Mouse (Mus musculus): ENCODE results near the gene Pir. TPM values are rescaled to one million over a fixed set of nuclear protein-coding genes. Genes with fewer than 3 reads are reported as not detected.

Gene Pir
- 2.6 and 3.1 TPM in 2 replicates for polyA plus RNA-seq (2012; rRNA removed)
- polyA plus RNA-seq (2014; fragmentation: Nextera tagmentation; extraction: Ambion mirVana), result 4.7 and 5.9 TPM in 2 replicates

DNA sequence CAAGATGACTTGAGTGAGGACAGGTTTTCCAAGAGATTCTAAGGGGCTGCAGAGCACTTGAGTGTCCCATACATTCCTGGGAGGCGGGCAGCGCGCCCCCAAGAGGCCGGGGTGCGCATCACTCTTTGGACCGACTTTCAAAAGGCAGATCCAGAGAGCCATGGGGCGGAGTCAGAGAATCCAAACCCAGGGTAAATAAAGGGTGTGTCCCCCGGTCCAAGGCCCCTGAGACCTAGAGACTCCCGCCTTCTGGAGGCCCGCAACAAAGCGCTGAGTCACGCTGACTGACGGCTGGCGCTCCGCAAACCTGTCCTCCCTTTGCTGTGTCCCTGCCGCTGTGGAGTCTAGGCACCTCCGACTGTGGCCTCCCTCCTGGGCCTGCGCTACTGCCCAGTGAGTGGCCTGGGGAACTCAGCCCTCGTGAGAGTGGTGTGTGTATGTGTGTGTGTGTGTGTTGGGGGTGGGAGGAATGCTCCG is at the start of gene Pir:
Gene Pir (plus strand): TSS at position 87 of the 477 bp plus-strand sequence.
- peak; percentile 63 for ATAC-seq (ENCODE audit: low FRiP score, low read depth)
- TF ChIP-seq POLR2A (IDR thresholded peaks at IDR 0.05; ENCODE audit: borderline replicate concordance, extremely low read depth, insufficient read depth, insufficient read length), result no peak
- 12% methylated on average over 19 of the region's 20 CpGs for WGBS

DNA sequence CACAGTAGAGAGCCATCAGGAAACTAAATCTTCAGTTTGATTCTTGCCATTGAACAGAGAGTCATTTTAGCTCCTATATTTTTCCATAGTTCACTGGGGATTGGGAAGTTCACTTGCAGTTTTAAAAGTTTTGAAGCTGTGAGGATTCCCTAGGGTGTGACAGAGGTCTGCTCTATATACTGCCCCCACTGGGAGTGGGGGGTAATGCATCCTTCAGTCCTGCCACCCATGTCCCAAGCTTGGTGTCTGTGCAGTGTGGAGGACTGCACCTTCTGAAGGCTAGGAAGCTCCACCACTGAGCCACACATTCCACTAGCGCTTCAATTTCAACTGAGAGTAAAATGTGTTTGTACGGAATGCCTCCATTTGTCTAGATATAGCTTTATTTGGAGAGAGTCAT is 47.2 kb upstream of the Pir start:
- Histone ChIP-seq H3K27ac (replicated peaks; ENCODE audit: low read depth, low read length) (no peak overlapping the region), H3K9me3 (ENCODE audit: control insufficient read depth, low read length) (no peaks in the 10 kb centered on the region), H3K36me3 (ENCODE audit: control insufficient read depth, insufficient read depth, low read length) (no peaks in the 10 kb centered on the region), H3K27me3 (ENCODE audit: control insufficient read depth, insufficient read depth, low read length) (no peaks in the 10 kb centered on the region), H3K4me1 (ENCODE audit: control insufficient read depth, insufficient read depth, low read length) (no peaks in the 10 kb centered on the region), H3K9ac (ENCODE audit: low read depth, low read length, severe bottlenecking) (no peak overlapping the region), H3K4me3 (replicated peaks; ENCODE audit: low read length) (no peak overlapping the region), H3K4me2 (replicated peaks; ENCODE audit: low read depth, low read length, severe bottlenecking) (no peak overlapping the region)
- DNase-seq (ENCODE audit: low spot score) (no peak), ATAC-seq (ENCODE audit: low FRiP score, low read depth) (no peak)
- no peak for TF ChIP-seq POLR2A (IDR thresholded peaks at IDR 0.05; ENCODE audit: borderline replicate concordance, extremely low read depth, insufficient read depth, insufficient read length)
- 75% methylated on average over 2 of the region's 2 CpGs for WGBS

More for the DNA sequence above, at the start of gene Pir:
- DNase-seq (ENCODE audit: low spot score), result peak; percentile 28
- Histone ChIP-seq H3K4me2 (replicated peaks; ENCODE audit: low read depth, low read length, severe bottlenecking) (peak within 1 kb of the TSS; percentile 51), H3K9ac (ENCODE audit: low read depth, low read length, severe bottlenecking) (peak within 1 kb of the TSS; percentile 45), H3K4me3 (replicated peaks; ENCODE audit: low read length) (peak within 1 kb of the TSS; percentile 33), H3K27me3 (ENCODE audit: control insufficient read depth, insufficient read depth, low read length) (peaks cover 4% of the 10 kb centered on the region; the same call in 1 of the 2 replicates), H3K27ac (replicated peaks; ENCODE audit: low read depth, low read length) (no peak within 1 kb of the TSS), H3K36me3 (ENCODE audit: control insufficient read depth, insufficient read depth, low read length) (no peaks in the 10 kb centered on the region), H3K4me1 (ENCODE audit: control insufficient read depth, insufficient read depth, low read length) (no peaks in the 10 kb centered on the region), H3K9me3 (ENCODE audit: control insufficient read depth, low read length) (no peaks in the 10 kb centered on the region)

DNA sequence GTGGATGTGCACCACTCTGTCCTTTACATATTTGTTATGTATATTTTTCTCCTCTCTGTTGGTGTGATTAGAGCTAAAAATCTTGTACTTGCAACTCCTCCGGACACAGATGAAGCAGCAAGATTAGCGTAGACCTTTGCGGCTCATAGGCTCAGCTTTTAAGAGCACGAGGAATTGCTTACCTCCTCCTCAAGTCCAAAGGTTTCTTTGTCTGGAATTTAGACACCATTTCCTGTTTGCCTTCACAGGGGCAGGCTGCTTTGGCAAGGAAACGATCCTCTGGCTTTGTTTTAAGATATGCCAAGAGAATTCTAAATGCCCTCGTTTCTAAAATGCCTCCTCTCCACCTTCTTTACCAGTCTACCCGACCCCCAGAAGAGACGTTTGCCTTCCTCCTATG is 35.8 kb upstream of the Pir start:
- Histone ChIP-seq H3K4me3 (replicated peaks; ENCODE audit: low read length) (no peak overlapping the region), H3K9ac (ENCODE audit: low read depth, low read length, severe bottlenecking) (no peak overlapping the region), H3K36me3 (ENCODE audit: control insufficient read depth, insufficient read depth, low read length) (no peaks in the 10 kb centered on the region), H3K27ac (replicated peaks; ENCODE audit: low read depth, low read length) (no peak overlapping the region), H3K4me1 (ENCODE audit: control insufficient read depth, insufficient read depth, low read length) (no peaks in the 10 kb centered on the region), H3K27me3 (ENCODE audit: control insufficient read depth, insufficient read depth, low read length) (no peaks in the 10 kb centered on the region), H3K9me3 (ENCODE audit: control insufficient read depth, low read length) (no peaks in the 10 kb centered on the region), H3K4me2 (replicated peaks; ENCODE audit: low read depth, low read length, severe bottlenecking) (no peak overlapping the region)
- 50% methylated on average over 8 of the region's 8 CpGs for WGBS
- no peak for ATAC-seq (ENCODE audit: low FRiP score, low read depth)
- no peak for TF ChIP-seq POLR2A (IDR thresholded peaks at IDR 0.05; ENCODE audit: borderline replicate concordance, extremely low read depth, insufficient read depth, insufficient read length)
- no peak for DNase-seq (ENCODE audit: low spot score)

GRCm38 (mm10) chrX:164245714-164246113 is 23.5 kb upstream of the Pir start:
- WGBS, result 25% methylated on average over 5 of the region's 5 CpGs
- Histone ChIP-seq H3K36me3 (ENCODE audit: control insufficient read depth, insufficient read depth, low read length) (no peaks in the 10 kb centered on the region), H3K9ac (ENCODE audit: low read depth, low read length, severe bottlenecking) (no peak overlapping the region), H3K9me3 (ENCODE audit: control insufficient read depth, low read length) (no peaks in the 10 kb centered on the region), H3K4me1 (ENCODE audit: control insufficient read depth, insufficient read depth, low read length) (no peaks in the 10 kb centered on the region; the same call in 1 of the 2 replicates), H3K27ac (replicated peaks; ENCODE audit: low read depth, low read length) (no peak overlapping the region), H3K27me3 (ENCODE audit: control insufficient read depth, insufficient read depth, low read length) (no peaks in the 10 kb centered on the region), H3K4me2 (replicated peaks; ENCODE audit: low read depth, low read length, severe bottlenecking) (no peak overlapping the region), H3K4me3 (replicated peaks; ENCODE audit: low read length) (no peak overlapping the region)
- DNase-seq (ENCODE audit: low spot score) (no peak), ATAC-seq (ENCODE audit: low FRiP score, low read depth) (no peak)
- TF ChIP-seq POLR2A (IDR thresholded peaks at IDR 0.05; ENCODE audit: borderline replicate concordance, extremely low read depth, insufficient read depth, insufficient read length), result no peak

DNA sequence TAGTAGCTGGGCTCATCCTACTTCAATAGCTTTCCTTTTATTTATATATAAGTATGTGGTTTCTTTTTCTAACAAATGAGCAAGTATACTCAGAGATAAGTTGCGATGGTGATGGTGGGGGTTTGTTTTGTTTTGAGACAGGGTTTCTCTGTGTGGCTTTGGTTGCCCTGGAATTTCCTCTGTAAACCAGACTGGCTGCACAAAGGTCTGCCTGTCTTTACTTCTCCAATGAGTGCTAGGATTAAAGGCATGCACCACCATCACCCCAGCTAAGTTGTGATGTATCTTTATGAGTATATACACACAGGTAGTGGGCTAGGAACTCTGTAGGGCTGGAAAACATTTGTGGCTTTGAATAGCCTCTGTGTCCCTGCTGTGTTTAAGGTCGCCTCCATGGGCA is 22.4 kb upstream of the Pir start:
- Histone ChIP-seq H3K9me3 (ENCODE audit: control insufficient read depth, low read length) (no peaks in the 10 kb centered on the region), H3K4me3 (replicated peaks; ENCODE audit: low read length) (no peak overlapping the region), H3K4me2 (replicated peaks; ENCODE audit: low read depth, low read length, severe bottlenecking) (no peak overlapping the region), H3K27ac (replicated peaks; ENCODE audit: low read depth, low read length) (0 out of 2 replicates have a peak overlapping the region, but pooled peaks have one; percentile 48), H3K36me3 (ENCODE audit: control insufficient read depth, insufficient read depth, low read length) (no peaks in the 10 kb centered on the region), H3K9ac (ENCODE audit: low read depth, low read length, severe bottlenecking) (no peak overlapping the region), H3K4me1 (ENCODE audit: control insufficient read depth, insufficient read depth, low read length) (no peaks in the 10 kb centered on the region; the same call in 1 of the 2 replicates), H3K27me3 (ENCODE audit: control insufficient read depth, insufficient read depth, low read length) (no peaks in the 10 kb centered on the region)
- peak; percentile 9 for DNase-seq (ENCODE audit: low spot score)
- no peak for TF ChIP-seq POLR2A (IDR thresholded peaks at IDR 0.05; ENCODE audit: borderline replicate concordance, extremely low read depth, insufficient read depth, insufficient read length)
- 62% methylated on average over 2 of the region's 2 CpGs for WGBS
- ATAC-seq (ENCODE audit: low FRiP score, low read depth), result no peak
